Mouse (Mus musculus) gastrocnemius, postnatal 36 days (tissue): ENCODE data around the gene Slamf9. TPM values are rescaled to one million over a fixed set of nuclear protein-coding genes. Genes with fewer than 3 reads are reported as not detected.
A peak's percentile ranks its signal among the peaks of the same experiment; 100 is the strongest.

Source experiments
- DNase-seq, 2 experiments: peaks; one replicate each; pipeline ENCODE4 v3.0.0; 2022
- intact Hi-C: fragments of 180-260 bp; cut with DNase I; formaldehyde crosslinking; loops from one replicate; pipeline ENCODE4 v1.15.1; 2025
- long read RNA-seq, 2 experiments: library from polyadenylated mRNA; stranded (forward); transcript quantifications; one replicate each; pipeline ENCODE4 v2.0.0; 2021
- total RNA-seq, 2 experiments: library from RNA; stranded (reverse); gene quantifications; 2 replicates each; pipeline ENCODE4 v1.2.3; 2021

Slamf9 gene
- under 1 TPM; 0.20 to 0.33 TPM for total RNA-seq
- long read RNA-seq, experiment 1 = 0 reads
- long read RNA-seq, experiment 2 = 0 reads

DNA sequence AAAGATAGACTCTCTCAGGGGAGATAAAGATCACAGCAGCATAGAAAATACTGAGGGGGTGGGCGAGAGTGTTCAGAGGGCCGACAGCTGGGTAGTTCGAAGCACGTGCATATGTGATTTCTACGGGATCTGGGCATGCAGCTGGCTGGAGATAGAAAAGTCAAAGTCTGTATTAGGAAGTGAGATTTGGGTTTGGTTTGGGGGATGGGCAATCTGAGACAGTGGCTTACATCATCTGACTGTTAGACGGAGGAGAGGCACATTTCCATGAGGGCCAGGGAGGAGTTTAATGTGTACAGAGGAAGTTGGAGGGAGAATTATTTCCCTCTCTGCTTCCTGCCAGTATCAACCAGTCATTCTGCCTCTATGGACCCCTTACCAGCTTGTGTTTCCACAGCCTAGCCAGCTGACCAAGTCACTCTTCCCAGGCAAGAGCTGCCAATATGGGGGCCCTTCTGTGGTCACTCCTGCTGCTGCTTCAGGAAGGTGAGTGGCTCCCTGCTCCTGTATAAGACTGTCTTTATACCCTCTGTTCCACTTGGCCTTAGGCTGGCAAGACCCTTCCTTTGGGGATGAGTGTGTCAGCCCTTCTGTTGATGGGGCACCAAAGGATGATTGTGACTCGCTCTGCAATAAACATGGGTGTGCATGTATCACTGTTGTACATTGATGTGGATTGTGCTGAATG, at the start of gene Slamf9:
Gene Slamf9 (plus strand): TSS at position 305 of the 688 bp plus-strand sequence.
- intact Hi-C loops = no loop called here
- no peak for DNase-seq

DNA sequence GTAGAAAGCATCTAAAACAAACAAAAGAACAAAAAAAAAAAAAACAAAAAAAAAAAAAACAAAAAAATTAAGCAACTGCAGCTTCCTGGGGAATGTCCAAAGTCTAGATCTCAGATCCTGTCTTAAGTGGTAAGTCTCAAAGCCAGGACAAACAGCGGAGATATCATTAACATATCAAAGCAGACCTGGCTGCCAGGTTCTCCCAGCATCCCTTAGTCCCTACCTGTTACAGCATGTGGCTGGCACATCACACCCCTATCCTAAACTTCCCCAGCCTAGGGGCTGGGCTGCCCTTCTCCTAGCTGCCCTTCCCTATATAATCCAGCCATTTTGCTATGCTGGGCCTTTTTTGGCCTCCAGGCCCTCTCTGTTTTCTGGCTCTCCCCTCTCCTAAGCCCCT, 48.7 kb upstream of the Slamf9 start:
- DNase-seq = no peak
- intact Hi-C loops = no loop called here

- intact Hi-C loops = no loop called here
- no peak for DNase-seq
Measured at GRCm38 (mm10) chr1:172427841-172428240, 47.3 kb upstream of the Slamf9 start.

- DNase-seq = no peak
- intact Hi-C loops = no loop called here
Measured at GRCm38 (mm10) chr1:172428614-172429013, 46.5 kb upstream of the Slamf9 start.

DNA sequence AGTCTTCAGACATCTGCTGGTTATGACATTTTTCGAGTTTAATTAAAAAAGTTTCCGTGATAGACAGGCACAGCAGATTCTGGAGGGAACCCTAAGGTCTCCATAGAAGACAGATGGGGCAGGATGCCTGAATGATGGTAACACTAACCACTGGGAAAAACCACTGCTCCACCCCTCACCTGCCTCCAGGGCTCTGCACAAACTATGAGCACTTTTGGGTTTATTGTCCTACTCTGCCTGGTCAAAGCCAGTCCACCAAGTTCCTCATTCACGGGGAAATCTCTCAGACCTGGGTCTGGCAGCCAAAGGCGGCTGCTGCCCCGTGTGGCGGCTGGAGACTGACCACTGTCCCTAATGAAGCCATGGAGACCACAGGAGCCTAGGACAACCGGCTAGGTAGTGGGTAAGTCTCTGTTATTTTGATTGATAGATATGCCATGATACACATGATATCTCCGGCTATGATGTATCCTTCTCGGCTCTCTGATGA, 44.4 kb upstream of the Slamf9 start:
- intact Hi-C loops = no loop called here
- no peak for DNase-seq

DNA sequence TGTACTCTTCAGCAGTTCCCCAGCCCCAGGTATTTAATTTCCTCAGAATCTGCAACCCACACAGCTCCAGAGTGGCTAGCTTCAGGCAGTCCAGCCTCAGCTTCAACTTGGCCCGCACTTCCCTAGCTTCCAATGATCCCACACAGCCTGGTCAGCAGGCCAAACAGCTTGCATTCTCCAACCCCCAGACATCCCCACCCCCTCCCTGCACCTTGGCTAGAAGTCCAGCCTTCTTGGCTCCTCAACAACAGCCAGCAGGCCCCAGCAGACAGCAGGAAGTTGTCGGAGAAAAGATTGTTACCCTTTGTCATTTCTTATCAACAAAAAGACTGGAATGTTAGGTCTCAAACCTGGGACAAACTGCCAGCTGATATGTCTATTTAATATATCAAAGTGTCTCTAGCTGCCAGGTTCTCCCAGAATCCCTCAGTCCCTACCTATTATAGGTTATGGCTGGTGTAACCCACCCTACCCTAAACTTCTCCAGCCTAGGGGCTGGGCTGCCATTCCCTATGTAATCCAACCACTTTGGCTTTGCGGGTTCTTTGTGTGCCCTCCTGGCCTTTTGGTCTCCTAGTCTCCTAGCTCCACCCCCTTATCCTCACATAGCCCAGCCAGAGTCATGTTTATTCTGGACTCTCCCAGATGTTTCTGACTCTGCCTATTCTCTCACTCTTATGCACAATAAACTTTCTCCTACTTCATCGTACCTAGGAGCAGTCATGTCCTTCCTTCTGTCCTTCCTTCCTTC, 43.1 kb upstream of the Slamf9 start:
- DNase-seq = peak in 1 of 2 experiments; percentile 51
- intact Hi-C loops = no loop called here

DNA sequence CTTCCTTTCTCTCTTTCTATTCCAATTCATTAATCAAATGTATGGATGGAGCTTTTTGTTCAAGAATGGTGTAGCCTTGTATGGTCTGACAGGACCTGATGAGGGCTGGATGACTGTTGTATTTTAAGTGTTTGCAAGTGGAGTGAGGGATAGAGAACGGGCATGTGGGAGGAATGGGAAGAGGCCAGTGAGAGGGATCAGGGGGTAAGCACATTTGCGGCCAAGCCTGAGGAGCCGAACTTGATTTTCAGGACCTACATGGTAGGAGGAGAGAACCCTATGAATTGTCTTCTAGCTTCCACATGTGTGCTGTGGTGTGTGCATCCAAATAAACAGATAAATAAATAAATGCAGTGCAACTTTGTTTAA, 42.6 kb upstream of the Slamf9 start:
- DNase-seq = no peak
- intact Hi-C loops = no loop called here

GRCm38 (mm10) chr1:172433012-172433850, 41.9 kb upstream of the Slamf9 start:
- DNase-seq = no peak
- intact Hi-C loops = no loop called here

GRCm38 (mm10) chr1:172433851-172434165, 41.4 kb upstream of the Slamf9 start:
- intact Hi-C loops = no loop called here

GRCm38 (mm10) chr1:172436785-172437184, 38.4 kb upstream of the Slamf9 start:
- intact Hi-C loops = no loop called here
- DNase-seq = no peak

More at GRCm38 (mm10) chr1:172433851-172434165, 41.4 kb upstream of the Slamf9 start:
- DNase-seq = no peak

GRCm38 (mm10) chr1:172438621-172439020, 36.5 kb upstream of the Slamf9 start:
- intact Hi-C loops = no loop called here
- no peak for DNase-seq

- DNase-seq = no peak
- intact Hi-C loops = no loop called here
Measured at GRCm38 (mm10) chr1:172440521-172440920, 34.6 kb upstream of the Slamf9 start.

GRCm38 (mm10) chr1:172441935-172442445, 33.2 kb upstream of the Slamf9 start:
- DNase-seq = no peak
- intact Hi-C loops = no loop called here

- no peak for DNase-seq
- intact Hi-C loops = no loop called here
Measured at GRCm38 (mm10) chr1:172450226-172450625, 24.9 kb upstream of the Slamf9 start.

GRCm38 (mm10) chr1:172450848-172451470, 24.2 kb upstream of the Slamf9 start:
- intact Hi-C loops = no loop called here

GRCm38 (mm10) chr1:172452911-172453310, 22.2 kb upstream of the Slamf9 start:
- DNase-seq = no peak
- intact Hi-C loops = no loop called here

More at GRCm38 (mm10) chr1:172450848-172451470, 24.2 kb upstream of the Slamf9 start:
- DNase-seq = no peak

DNA sequence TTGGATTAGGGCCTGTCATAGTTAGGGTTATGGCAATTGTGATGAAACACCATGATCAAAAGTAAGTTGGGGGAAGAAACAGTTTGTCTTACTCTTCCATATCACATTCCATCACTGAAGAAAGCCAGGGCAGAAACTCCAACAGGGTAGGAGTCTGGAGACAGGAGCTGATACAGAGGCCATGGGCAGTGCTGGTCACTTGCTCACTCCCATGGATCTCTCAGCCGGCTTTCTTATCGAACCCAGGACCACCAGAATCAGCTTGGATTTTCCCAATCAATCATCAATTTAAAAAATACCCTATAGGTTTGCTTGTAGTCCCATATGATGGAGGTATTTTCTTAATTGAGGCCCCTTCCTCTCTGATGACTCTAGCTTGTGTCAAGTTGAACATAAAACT, 21.3 kb upstream of the Slamf9 start:
- no peak for DNase-seq
- intact Hi-C loops = no loop called here

DNA sequence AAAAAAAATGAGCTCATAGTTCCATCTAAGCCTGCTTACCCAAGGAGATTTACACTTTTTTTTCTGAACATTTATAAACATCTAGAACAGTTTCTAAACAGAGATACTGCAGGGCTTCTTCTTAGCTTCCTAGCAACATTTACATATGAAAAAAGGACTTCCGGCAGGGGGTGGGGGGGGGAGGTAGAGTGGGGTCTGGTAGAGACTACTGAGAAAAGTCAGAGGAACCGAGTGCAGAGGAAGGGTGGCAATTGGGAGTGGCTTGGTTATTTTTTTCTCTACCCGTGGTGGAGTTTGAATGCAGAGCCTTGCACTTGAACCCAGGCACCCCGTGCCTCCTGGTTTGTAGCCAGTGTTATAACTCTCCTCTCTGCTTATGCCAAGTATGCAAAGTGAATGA, 19.7 kb upstream of the Slamf9 start:
- intact Hi-C loops = no loop called here
- no peak for DNase-seq

DNA sequence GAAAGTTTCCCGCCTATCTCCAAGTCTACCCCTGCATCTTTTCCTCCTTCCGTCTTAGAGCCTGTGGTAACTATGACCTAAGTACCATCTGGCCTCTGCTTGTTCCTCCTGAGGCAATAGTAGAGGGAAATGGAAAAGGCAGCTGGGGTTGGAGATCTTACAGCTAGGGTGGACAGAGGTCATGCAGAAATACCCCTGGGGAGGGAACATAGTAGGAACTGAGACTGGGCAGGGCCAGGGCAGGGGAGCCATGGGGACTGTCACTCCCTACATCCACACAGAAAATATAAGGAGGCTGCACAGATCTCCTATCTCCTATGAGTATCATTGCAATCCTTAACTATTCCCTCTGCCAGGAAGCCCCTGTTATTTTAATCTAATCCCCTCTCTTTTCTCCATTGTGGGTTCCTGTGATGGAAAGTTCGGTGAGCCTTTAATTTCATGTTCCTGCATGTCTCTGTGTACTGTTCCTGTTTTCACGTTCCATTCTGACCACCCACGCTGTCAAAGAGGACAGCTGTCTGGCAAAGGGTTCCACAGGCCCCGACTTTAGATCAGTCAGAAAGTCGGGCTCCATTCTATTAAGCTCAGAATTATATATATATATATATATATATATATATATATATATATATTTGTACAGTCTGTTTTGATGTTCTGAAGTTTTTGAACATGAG, 19.0 kb upstream of the Slamf9 start:
- no peak for DNase-seq

GRCm38 (mm10) chr1:172457196-172457595, 18.0 kb upstream of the Slamf9 start:
- no peak for DNase-seq
- intact Hi-C loops = no loop called here

More for the DNA sequence above, 19.0 kb upstream of the Slamf9 start:
- intact Hi-C loops = no loop called here
